Mouse (Mus musculus): ENCODE measurements around the gene Nr2e3. TPM values are rescaled to one million over a fixed set of nuclear protein-coding genes. Genes with fewer than 3 reads are reported as not detected.

Gene Nr2e3
- polyA plus RNA-seq, 1 experiment = not detected

- WGBS = 90% methylated on average over 8 of the region's 8 CpGs
- no peaks in the 10 kb centered on the region for H3K36me3 ChIP-seq (ENCODE audit: control insufficient read depth, insufficient read depth, low read length)
- no peak for DNase-seq
- H3K4me1 ChIP-seq (replicated peaks; ENCODE audit: control insufficient read depth, insufficient read depth, low read length) = no peaks in the 10 kb centered on the region
- no peak overlapping the region for H3K27ac ChIP-seq (ENCODE audit: control insufficient read depth, insufficient read depth, low read length)
- H3K27me3 ChIP-seq (ENCODE audit: control insufficient read depth, insufficient read depth, low read length) = no peaks in the 10 kb centered on the region
- TF ChIP-seq POLR2A (IDR thresholded peaks at IDR 0.05; ENCODE audit: control insufficient read depth, extremely low read depth, insufficient read depth, low read length, poor library complexity) (no peak), CTCF (IDR thresholded peaks at IDR 0.05; ENCODE audit: borderline replicate concordance, control insufficient read depth, extremely low read depth, insufficient read depth, low read length, poor library complexity) (no peak)
- no peak overlapping the region for H3K4me3 ChIP-seq (ENCODE audit: control insufficient read depth, insufficient read depth, low read length)
Observed at GRCm38 (mm10) chr9:59948226-59948625, 12.2 kb downstream of the Nr2e3 start.

- H3K36me3 ChIP-seq (ENCODE audit: control insufficient read depth, insufficient read depth, low read length) = no peaks in the 10 kb centered on the region
- DNase-seq = no peak
- WGBS = 91% methylated on average over 8 of the region's 8 CpGs
- no peaks in the 10 kb centered on the region for H3K27me3 ChIP-seq (ENCODE audit: control insufficient read depth, insufficient read depth, low read length)
- no peak overlapping the region for H3K27ac ChIP-seq (ENCODE audit: control insufficient read depth, insufficient read depth, low read length)
- H3K4me3 ChIP-seq (ENCODE audit: control insufficient read depth, insufficient read depth, low read length) = no peak overlapping the region
- TF ChIP-seq CTCF (IDR thresholded peaks at IDR 0.05; ENCODE audit: borderline replicate concordance, control insufficient read depth, extremely low read depth, insufficient read depth, low read length, poor library complexity) (no peak), POLR2A (IDR thresholded peaks at IDR 0.05; ENCODE audit: control insufficient read depth, extremely low read depth, insufficient read depth, low read length, poor library complexity) (no peak)
- 0 out of 2 replicates have a peak, but pooled peaks cover 2% of the 10 kb centered on the region for H3K4me1 ChIP-seq (replicated peaks; ENCODE audit: control insufficient read depth, insufficient read depth, low read length)
Observed at GRCm38 (mm10) chr9:59947271-59947670, 13.2 kb downstream of the Nr2e3 start.

- Histone ChIP-seq H3K36me3 (ENCODE audit: control insufficient read depth, insufficient read depth, low read length) (no peaks in the 10 kb centered on the region), H3K27ac (ENCODE audit: control insufficient read depth, insufficient read depth, low read length) (no peak overlapping the region), H3K27me3 (ENCODE audit: control insufficient read depth, insufficient read depth, low read length) (no peaks in the 10 kb centered on the region), H3K4me3 (ENCODE audit: control insufficient read depth, insufficient read depth, low read length) (no peak overlapping the region), H3K4me1 (replicated peaks; ENCODE audit: control insufficient read depth, insufficient read depth, low read length) (peaks cover 5% of the 10 kb centered on the region; the same call in 1 of the 2 replicates)
- TF ChIP-seq POLR2A (IDR thresholded peaks at IDR 0.05; ENCODE audit: control insufficient read depth, extremely low read depth, insufficient read depth, low read length, poor library complexity) (no peak), CTCF (IDR thresholded peaks at IDR 0.05; ENCODE audit: borderline replicate concordance, control insufficient read depth, extremely low read depth, insufficient read depth, low read length, poor library complexity) (no peak)
- 88% methylated on average over 3 of the region's 3 CpGs for WGBS
- no peak for DNase-seq
Observed at GRCm38 (mm10) chr9:59945241-59945640, 15.2 kb downstream of the Nr2e3 start.

- Histone ChIP-seq H3K36me3 (ENCODE audit: control insufficient read depth, insufficient read depth, low read length) (no peaks in the 10 kb centered on the region), H3K27me3 (ENCODE audit: control insufficient read depth, insufficient read depth, low read length) (no peaks in the 10 kb centered on the region), H3K4me1 (replicated peaks; ENCODE audit: control insufficient read depth, insufficient read depth, low read length) (peaks cover 5% of the 10 kb centered on the region; the same call in 1 of the 2 replicates), H3K4me3 (ENCODE audit: control insufficient read depth, insufficient read depth, low read length) (no peak overlapping the region), H3K27ac (ENCODE audit: control insufficient read depth, insufficient read depth, low read length) (no peak overlapping the region)
- WGBS = 93% methylated on average over 6 of the region's 6 CpGs
- TF ChIP-seq POLR2A (IDR thresholded peaks at IDR 0.05; ENCODE audit: control insufficient read depth, extremely low read depth, insufficient read depth, low read length, poor library complexity) (no peak), CTCF (IDR thresholded peaks at IDR 0.05; ENCODE audit: borderline replicate concordance, control insufficient read depth, extremely low read depth, insufficient read depth, low read length, poor library complexity) (no peak)
- DNase-seq = no peak
Observed at GRCm38 (mm10) chr9:59943826-59944225, 16.6 kb downstream of the Nr2e3 start.

GRCm38 (mm10) chr9:59942501-59943085 lies 17.9 kb downstream of the Nr2e3 start:
- Histone ChIP-seq H3K36me3 (ENCODE audit: control insufficient read depth, insufficient read depth, low read length) (no peaks in the 10 kb centered on the region), H3K27me3 (ENCODE audit: control insufficient read depth, insufficient read depth, low read length) (no peaks in the 10 kb centered on the region), H3K4me3 (ENCODE audit: control insufficient read depth, insufficient read depth, low read length) (no peak overlapping the region), H3K4me1 (replicated peaks; ENCODE audit: control insufficient read depth, insufficient read depth, low read length) (peaks cover 7% of the 10 kb centered on the region), H3K27ac (ENCODE audit: control insufficient read depth, insufficient read depth, low read length) (peak overlapping the region; percentile 22; the same call in 1 of the 2 replicates)
- 75% methylated on average over 5 of the region's 5 CpGs for WGBS
- DNase-seq = no peak
- TF ChIP-seq POLR2A (IDR thresholded peaks at IDR 0.05; ENCODE audit: control insufficient read depth, extremely low read depth, insufficient read depth, low read length, poor library complexity) (no peak), CTCF (IDR thresholded peaks at IDR 0.05; ENCODE audit: borderline replicate concordance, control insufficient read depth, extremely low read depth, insufficient read depth, low read length, poor library complexity) (no peak)

DNA sequence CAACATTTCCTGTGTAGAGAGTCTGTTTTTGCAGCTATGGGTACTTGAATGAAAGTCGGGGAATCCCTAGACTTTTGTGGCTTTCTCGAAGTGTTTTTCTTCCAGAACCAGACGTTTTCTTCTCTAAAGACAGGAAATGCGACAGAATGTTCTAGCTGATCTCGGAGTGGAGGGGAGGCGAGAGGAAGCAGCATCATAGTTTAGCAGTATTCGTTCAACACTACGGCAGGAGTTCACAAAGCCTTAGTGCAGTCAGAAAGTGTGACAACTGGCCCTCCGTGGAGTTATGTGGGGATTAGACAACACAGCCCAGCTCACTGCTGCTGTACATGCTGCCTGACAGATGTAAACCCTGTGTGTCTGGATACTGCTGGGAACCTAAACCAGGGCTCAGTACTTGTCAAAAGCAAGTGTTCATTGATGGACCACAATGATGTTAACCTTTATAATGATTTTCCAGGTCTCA lies 18.5 kb downstream of the Nr2e3 start:
- 1% methylated on average over 9 of the region's 9 CpGs for WGBS
- H3K36me3 ChIP-seq (ENCODE audit: control insufficient read depth, insufficient read depth, low read length) = no peaks in the 10 kb centered on the region
- peak; percentile 36 for DNase-seq
- H3K27ac ChIP-seq (ENCODE audit: control insufficient read depth, insufficient read depth, low read length) = peak overlapping the region; percentile 37
- TF ChIP-seq CTCF (IDR thresholded peaks at IDR 0.05; ENCODE audit: borderline replicate concordance, control insufficient read depth, extremely low read depth, insufficient read depth, low read length, poor library complexity) = no peak
- no peak for TF ChIP-seq POLR2A (IDR thresholded peaks at IDR 0.05; ENCODE audit: control insufficient read depth, extremely low read depth, insufficient read depth, low read length, poor library complexity)
- H3K4me1 ChIP-seq (replicated peaks; ENCODE audit: control insufficient read depth, insufficient read depth, low read length) = peaks cover 8% of the 10 kb centered on the region
- no peak overlapping the region for H3K4me3 ChIP-seq (ENCODE audit: control insufficient read depth, insufficient read depth, low read length)
- H3K27me3 ChIP-seq (ENCODE audit: control insufficient read depth, insufficient read depth, low read length) = no peaks in the 10 kb centered on the region

Measured in thymus, adult 2 months (tissue).